Mouse (Mus musculus): ENCODE data around the gene Vmn1r55.

DNA sequence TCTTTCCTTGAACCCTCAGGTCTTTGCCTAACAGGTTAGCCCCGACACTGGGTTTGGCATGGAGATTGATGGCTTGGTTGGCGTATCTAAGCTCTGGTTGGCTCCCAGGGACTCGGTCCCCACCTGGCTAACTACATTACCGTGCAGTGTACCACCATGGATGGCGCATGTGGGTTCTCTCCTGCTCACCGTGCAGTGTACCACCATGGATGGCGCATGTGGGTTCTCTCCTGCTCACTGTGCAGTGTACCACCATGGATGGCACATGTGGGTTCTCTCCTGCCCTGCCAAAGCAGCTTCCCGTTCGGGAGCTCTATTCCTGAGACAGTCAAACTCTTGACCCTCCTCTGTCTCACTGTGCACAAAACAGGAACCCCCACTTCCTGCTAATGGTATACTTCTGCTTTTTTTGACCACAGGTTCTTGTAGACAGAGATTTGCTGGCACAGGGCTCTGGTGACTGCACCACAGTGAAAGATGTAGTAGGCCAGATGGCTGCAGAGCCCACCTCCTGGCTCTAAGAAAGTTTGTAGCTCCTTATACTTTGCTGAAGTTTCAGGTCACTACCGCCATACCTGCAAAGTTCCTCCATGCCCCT lies 48.3 kb downstream of the Vmn1r55 start:
- TF ChIP-seq CTCF (IDR thresholded peaks at IDR 0.05) (no peak), EP300 (IDR thresholded peaks at IDR 0.05) (no peak)
